Mouse (Mus musculus) liver, postnatal 0 days (tissue): ENCODE measurements around the gene Mrps9. TPM values are rescaled to one million over a fixed set of nuclear protein-coding genes. Genes with fewer than 3 reads are reported as not detected.

Source experiments
- ATAC-seq: fragments of 200-750 bp; cut with Nextera tagmentation; 2 replicates; pipeline ENCODE4 v1.8.0; 2017; ENCODE audit warnings: mild to moderate bottlenecking, moderate library complexity
- DNase-seq: peaks from one replicate; pipeline ENCODE4 v3.0.0-alpha.2; 2016
- H3K27ac ChIP-seq: fragments of 300-500 bp; sonication (generic); 2 replicates; pipeline ENCODE4 v1.5.1; 2014; ENCODE audit warnings: antibody characterized with exemption, moderate library complexity, mild to moderate bottlenecking, low read depth
- H3K27me3 ChIP-seq: fragments of 300-500 bp; sonication (generic); 2 replicates; pipeline ENCODE4 v1.6.1; 2014; ENCODE audit warnings: low read length, control low read depth, mixed read lengths; ENCODE audit not compliant: insufficient read depth
- H3K36me3 ChIP-seq: fragments of 300-500 bp; sonication (generic); replicated peaks from 2 replicates; pipeline ENCODE4 v1.6.1; 2014; ENCODE audit warnings: mild to moderate bottlenecking, control low read depth, low read length, moderate library complexity, mixed read lengths; ENCODE audit not compliant: insufficient read depth
- H3K4me1 ChIP-seq: fragments of 300-500 bp; sonication (generic); 2 replicates; pipeline ENCODE4 v1.6.1; 2014; ENCODE audit warnings: antibody characterized with exemption, mild to moderate bottlenecking, control low read depth; ENCODE audit not compliant: insufficient read depth
- H3K4me2 ChIP-seq: fragments of 300-500 bp; sonication (generic); 2 replicates; pipeline ENCODE4 v1.6.1; 2014; ENCODE audit warnings: low read depth, mild to moderate bottlenecking, low read length, moderate library complexity, mixed read lengths
- H3K4me3 ChIP-seq: fragments of 300-500 bp; sonication (generic); 2 replicates; pipeline ENCODE4 v1.5.1; 2014; ENCODE audit warnings: low read depth, low read length
- H3K9ac ChIP-seq: fragments of 300-500 bp; sonication (generic); replicated peaks from 2 replicates; pipeline ENCODE4 v1.6.1; 2014; ENCODE audit warnings: mild to moderate bottlenecking, moderate library complexity
- H3K9me3 ChIP-seq: fragments of 300-500 bp; sonication (generic); 2 replicates; pipeline ENCODE4 v1.6.1; 2016; ENCODE audit warnings: mild to moderate bottlenecking, control low read depth, low read length, mixed read lengths
- CTCF ChIP-seq: sonication (generic); IDR thresholded peaks from 2 replicates; pipeline ENCODE4 v1.5.1; 2016; ENCODE audit warnings: antibody characterized with exemption, low read depth
- EP300 ChIP-seq: IDR thresholded peaks from 2 replicates; pipeline ENCODE4 v1.6.1; 2016; ENCODE audit warnings: antibody characterized with exemption, low read depth, mild to moderate bottlenecking
- WGBS: fragments of 180-500 bp; shearing (Covaris S2); extraction: QIAGEN DNeasy Blood & Tissue Kit; methylation state at CpG from one replicate; pipeline ENCODE4 v1.1.7; 2014; ENCODE audit not compliant: insufficient replicate concordance; 5-methylcytosine and 5-hydroxymethylcytosine counted together
- polyA plus RNA-seq: library from polyadenylated mRNA; unstranded; fragments of >200 nt; fragmentation: Nextera tagmentation; extraction: Ambion mirVana; gene quantifications from 2 replicates; pipeline ENCODE4 v1.2.1, GENCODE M21; 2015

The Mrps9 gene
- polyA plus RNA-seq, 1 experiment from 2014 or later, result 25.4 TPM

- H3K27me3 ChIP-seq, result no peaks in the 10 kb centered on the region
- no peak overlapping the region for H3K9ac ChIP-seq
- peaks cover 14% of the 10 kb centered on the region; the same call in 1 of the 2 replicates for H3K36me3 ChIP-seq
- H3K4me1 ChIP-seq, result no peaks in the 10 kb centered on the region
- no peak overlapping the region for H3K4me2 ChIP-seq
- no peak for DNase-seq
- no peaks in the 10 kb centered on the region for H3K9me3 ChIP-seq
- H3K4me3 ChIP-seq, result no peak overlapping the region
- WGBS, result 74% methylated on average over 7 of the region's 7 CpGs
- no peak for TF ChIP-seq EP300
- H3K27ac ChIP-seq, result no peak overlapping the region
- no peak for ATAC-seq
Measured at GRCm38 (mm10) chr1:42889421-42889887, 38.4 kb downstream of the Mrps9 start.

- Histone ChIP-seq H3K4me1 (no peaks in the 10 kb centered on the region), H3K9me3 (no peaks in the 10 kb centered on the region), H3K4me3 (no peak overlapping the region), H3K36me3 (peaks cover 28% of the 10 kb centered on the region), H3K27ac (no peak overlapping the region), H3K27me3 (no peaks in the 10 kb centered on the region), H3K4me2 (no peak overlapping the region), H3K9ac (no peak overlapping the region)
- ATAC-seq (no peak), DNase-seq (no peak)
- TF ChIP-seq EP300 (no peak), CTCF (no peak)
Measured at GRCm38 (mm10) chr1:42894695-42895094, 43.7 kb downstream of the Mrps9 start.

- DNase-seq, result no peak
- ATAC-seq, result no peak
Measured at GRCm38 (mm10) chr1:42905148-42905547, 54.1 kb downstream of the Mrps9 start.

GRCm38 (mm10) chr1:42906696-42907095 is 55.7 kb downstream of the Mrps9 start:
- whole genome bisulfite sequencing, result 84% methylated on average over 7 of the region's 7 CpGs
- TF ChIP-seq CTCF, result no peak
- no peak for TF ChIP-seq EP300

More at GRCm38 (mm10) chr1:42905148-42905547, 54.1 kb downstream of the Mrps9 start:
- Histone ChIP-seq H3K9ac (no peak overlapping the region), H3K27me3 (no peaks in the 10 kb centered on the region), H3K4me1 (no peaks in the 10 kb centered on the region), H3K27ac (no peak overlapping the region), H3K4me2 (no peak overlapping the region), H3K4me3 (no peak overlapping the region), H3K9me3 (no peaks in the 10 kb centered on the region), H3K36me3 (peaks cover 18% of the 10 kb centered on the region)
- no peak for TF ChIP-seq CTCF
- no peak for TF ChIP-seq EP300
- 90% methylated on average over 11 of the region's 11 CpGs for WGBS

GRCm38 (mm10) chr1:42907153-42907552 is 56.1 kb downstream of the Mrps9 start:
- 68% methylated on average over 4 of the region's 4 CpGs for WGBS
- H3K4me2 ChIP-seq, result no peak overlapping the region
- no peak for DNase-seq
- no peak overlapping the region for H3K9ac ChIP-seq
- ATAC-seq, result no peak
- H3K4me3 ChIP-seq, result no peak overlapping the region
- H3K27ac ChIP-seq, result no peak overlapping the region
- peaks cover 10% of the 10 kb centered on the region for H3K36me3 ChIP-seq
- no peaks in the 10 kb centered on the region for H3K27me3 ChIP-seq
- TF ChIP-seq EP300, result no peak
- TF ChIP-seq CTCF, result no peak
- H3K9me3 ChIP-seq, result no peaks in the 10 kb centered on the region
- H3K4me1 ChIP-seq, result no peaks in the 10 kb centered on the region

More at GRCm38 (mm10) chr1:42906696-42907095, 55.7 kb downstream of the Mrps9 start:
- Histone ChIP-seq H3K9me3 (no peaks in the 10 kb centered on the region), H3K27me3 (no peaks in the 10 kb centered on the region), H3K27ac (no peak overlapping the region), H3K4me3 (no peak overlapping the region), H3K4me2 (no peak overlapping the region), H3K36me3 (peaks cover 10% of the 10 kb centered on the region), H3K9ac (no peak overlapping the region), H3K4me1 (no peaks in the 10 kb centered on the region)
- DNase-seq, result no peak
- ATAC-seq, result no peak

GRCm38 (mm10) chr1:42915062-42915461 is 64.0 kb downstream of the Mrps9 start:
- DNase-seq, result no peak
- TF ChIP-seq EP300 (no peak), CTCF (peak; percentile 74)
- Histone ChIP-seq H3K4me2 (no peak overlapping the region), H3K4me3 (no peak overlapping the region), H3K27me3 (no peaks in the 10 kb centered on the region), H3K9me3 (no peaks in the 10 kb centered on the region), H3K27ac (no peak overlapping the region), H3K4me1 (no peaks in the 10 kb centered on the region), H3K36me3 (no peaks in the 10 kb centered on the region), H3K9ac (no peak overlapping the region)
- 16% methylated on average over 4 of the region's 4 CpGs for WGBS
- ATAC-seq, result no peak

- 68% methylated on average over 7 of the region's 7 CpGs for WGBS
- no peak for TF ChIP-seq CTCF
- TF ChIP-seq EP300, result no peak
- no peak overlapping the region for H3K4me2 ChIP-seq
- H3K4me1 ChIP-seq, result no peaks in the 10 kb centered on the region
- H3K27ac ChIP-seq, result no peak overlapping the region
- DNase-seq (no peak), ATAC-seq (no peak)
- H3K9me3 ChIP-seq, result no peaks in the 10 kb centered on the region
- no peaks in the 10 kb centered on the region for H3K36me3 ChIP-seq
- no peak overlapping the region for H3K4me3 ChIP-seq
- no peaks in the 10 kb centered on the region for H3K27me3 ChIP-seq
- H3K9ac ChIP-seq, result no peak overlapping the region
Measured at GRCm38 (mm10) chr1:42916719-42917118, 65.7 kb downstream of the Mrps9 start.
